Mouse (Mus musculus) brain, embryonic 14.5 days (tissue): ENCODE data around the gene Tcf7l2. TPM values are rescaled to one million over a fixed set of nuclear protein-coding genes. Genes with fewer than 3 reads are reported as not detected.

Experiments used
- DNase-seq: peaks from one replicate; pipeline ENCODE4 v3.0.0-alpha.2; 2011; ENCODE audit warnings: low read depth
- CTCF ChIP-seq: fragments of 200-500 bp; IDR thresholded peaks from 2 replicates; pipeline ENCODE4 v1.5.1; 2012; ENCODE audit warnings: inconsistent platforms, mild to moderate bottlenecking, moderate library complexity, borderline replicate concordance; ENCODE audit not compliant: insufficient read depth, insufficient read length; ENCODE audit errors: extremely low read depth
- POLR2A ChIP-seq: fragments of 200-500 bp; IDR thresholded peaks from 2 replicates; pipeline ENCODE4 v1.6.1; 2012; ENCODE audit warnings: mild to moderate bottlenecking, inconsistent platforms, borderline replicate concordance; ENCODE audit not compliant: poor library complexity, insufficient read depth, insufficient read length, severe bottlenecking; ENCODE audit errors: extremely low read depth
- polyA plus RNA-seq: library from polyadenylated mRNA; depleted of rRNA; stranded (reverse); fragments of >200 nt; gene quantifications from 2 replicates; pipeline ENCODE4 v1.2.3, GENCODE M21; 2012

Tcf7l2 gene
- polyA plus RNA-seq, 1 experiment = 296 TPM

DNA sequence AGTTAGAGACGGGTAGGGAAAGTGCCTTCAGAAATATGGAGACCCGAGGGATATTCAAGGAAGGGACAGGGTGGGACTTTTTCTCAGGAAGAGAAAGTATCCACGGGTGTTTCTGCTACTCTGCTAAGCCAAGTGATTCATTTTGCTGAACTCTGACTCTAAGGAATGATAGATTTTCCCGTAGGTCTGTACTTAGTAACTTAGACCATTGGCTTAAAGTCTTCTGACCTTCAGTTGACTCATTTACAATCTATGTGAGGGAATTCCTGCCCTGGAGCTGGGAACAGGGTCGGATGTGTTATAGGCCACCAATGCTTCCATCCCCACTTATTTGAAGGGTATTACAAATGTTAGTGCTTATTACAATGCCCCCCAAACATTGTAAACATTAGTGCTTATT, 29.9 kb upstream of the Tcf7l2 start:
- DNase-seq = no peak
- TF ChIP-seq CTCF = no peak
- TF ChIP-seq POLR2A = no peak

DNA sequence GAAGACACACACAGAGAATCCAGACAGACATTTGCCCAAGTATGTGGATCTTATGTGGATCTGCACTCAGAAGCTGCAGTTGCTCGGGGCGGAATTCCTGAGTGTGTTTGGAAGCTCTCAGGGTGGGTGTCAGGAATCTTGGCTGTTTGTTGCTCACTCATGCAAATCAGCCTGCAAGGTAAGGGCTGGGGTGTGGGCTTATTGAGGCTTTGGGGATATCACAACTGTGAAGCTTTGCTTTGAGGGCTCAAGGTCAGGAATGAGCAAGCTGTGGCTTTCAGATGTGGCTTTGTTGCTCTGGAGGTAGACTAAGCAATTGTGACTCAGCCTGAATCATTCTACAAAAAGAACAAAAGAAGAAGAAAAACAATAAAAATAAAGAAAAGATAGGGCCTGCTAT, 28.9 kb upstream of the Tcf7l2 start:
- TF ChIP-seq CTCF = no peak
- TF ChIP-seq POLR2A = no peak
- DNase-seq = no peak

DNA sequence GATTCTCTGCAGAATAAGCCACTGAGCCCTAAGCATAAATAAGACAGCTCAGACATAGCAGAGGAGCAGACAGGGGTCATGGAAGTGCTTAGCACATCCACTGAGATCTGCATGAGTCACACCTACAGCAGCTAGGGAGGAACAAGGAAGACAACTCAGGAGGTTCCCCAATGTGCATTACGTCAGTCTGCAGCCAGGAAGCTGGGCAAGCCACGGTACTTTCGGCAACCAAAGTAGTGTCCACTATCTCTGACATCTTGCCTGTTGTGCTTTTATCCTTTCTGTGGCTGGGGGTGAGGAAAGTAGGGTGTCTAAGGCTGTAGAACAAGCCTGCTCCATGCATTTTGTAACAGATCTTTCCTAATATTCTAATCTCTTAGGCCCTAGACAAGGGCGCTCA, 27.6 kb upstream of the Tcf7l2 start:
- no peak for DNase-seq

DNA sequence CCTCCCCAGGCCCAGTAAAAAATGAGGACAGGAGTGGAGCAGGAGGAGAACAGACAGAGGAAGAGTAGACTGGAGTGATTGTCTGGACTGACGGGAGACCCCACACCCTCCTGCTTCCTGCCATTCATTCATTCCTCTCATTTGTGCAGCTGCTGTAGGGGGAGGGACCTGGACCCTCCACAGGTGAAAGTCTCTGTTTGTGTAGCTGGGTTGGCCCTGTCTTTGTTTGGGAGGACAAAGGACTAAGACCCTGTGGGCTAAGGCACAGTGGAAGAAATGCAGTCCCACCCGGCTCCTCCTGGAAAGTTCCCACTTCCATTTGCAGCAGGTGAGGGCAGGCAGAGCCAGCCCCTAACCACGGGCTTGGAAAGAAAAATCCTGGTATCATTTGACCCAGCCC, 27.0 kb upstream of the Tcf7l2 start:
- TF ChIP-seq CTCF (no peak), POLR2A (no peak)
- DNase-seq = no peak

More for the DNA sequence above, 27.6 kb upstream of the Tcf7l2 start:
- no peak for TF ChIP-seq CTCF
- TF ChIP-seq POLR2A = no peak

DNA sequence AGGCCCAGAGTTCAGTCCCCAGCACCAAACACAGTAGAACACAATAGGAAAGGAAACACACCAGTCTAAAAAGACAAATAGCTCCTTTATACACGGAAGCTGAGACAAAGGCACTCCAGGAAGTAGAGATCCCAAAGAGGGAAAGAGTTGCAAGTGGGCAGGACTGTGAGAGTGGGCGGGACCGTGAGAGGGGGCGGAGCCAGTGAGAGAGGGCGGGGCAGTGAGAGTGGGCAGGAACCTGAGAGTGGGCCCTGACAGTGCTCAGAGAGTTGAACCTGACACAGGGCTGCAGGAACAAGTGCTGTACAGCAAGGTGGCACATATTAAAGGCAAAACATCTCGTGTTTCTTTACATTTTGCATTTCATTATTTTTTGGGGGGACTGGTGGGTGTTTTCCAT, 22.5 kb upstream of the Tcf7l2 start:
- DNase-seq = no peak
- TF ChIP-seq POLR2A (no peak), CTCF (no peak)

DNA sequence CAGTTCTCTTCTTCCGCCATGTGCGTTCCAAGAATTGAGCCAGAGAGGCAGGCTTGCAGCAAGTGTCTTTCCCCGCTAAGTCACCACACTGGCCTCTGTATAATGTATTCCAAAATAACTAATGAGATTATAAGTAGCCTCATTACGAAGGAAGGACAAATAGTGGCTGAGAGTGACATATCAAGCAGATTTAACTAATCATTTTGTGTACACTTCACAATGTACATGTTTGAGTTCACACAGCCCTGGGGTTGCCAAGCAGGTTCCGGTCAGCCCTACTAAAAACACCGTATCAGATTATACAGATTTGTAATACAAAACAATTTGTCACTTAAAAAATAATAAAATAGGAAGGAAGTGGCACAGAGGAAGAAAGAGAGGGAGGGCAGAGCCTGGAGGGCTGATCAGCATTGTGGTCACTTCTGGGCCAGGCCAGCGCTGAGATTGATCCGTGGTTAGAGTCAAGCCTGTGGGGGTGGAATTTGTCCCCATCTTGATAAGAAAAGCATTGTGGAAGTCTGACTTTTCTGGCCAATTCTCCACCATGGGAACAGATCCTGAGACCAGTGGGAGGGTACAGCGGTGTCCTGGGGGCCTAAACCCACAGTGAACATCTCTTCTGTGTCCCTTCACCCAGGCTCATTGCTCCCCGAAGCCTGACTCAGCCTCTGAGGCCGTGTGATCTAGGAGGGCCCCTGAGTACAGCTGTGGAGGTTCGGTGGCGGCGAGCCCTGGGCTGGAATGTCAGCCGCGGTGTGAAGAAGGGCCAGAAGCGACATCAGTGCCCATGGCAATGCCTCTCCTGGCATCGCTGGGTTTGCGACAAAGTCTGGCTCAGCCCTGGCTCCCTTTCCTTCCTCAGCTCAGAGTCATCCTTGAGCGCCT, 21.9 kb upstream of the Tcf7l2 start:
- no peak for DNase-seq
- TF ChIP-seq CTCF = no peak
- TF ChIP-seq POLR2A = no peak

DNA sequence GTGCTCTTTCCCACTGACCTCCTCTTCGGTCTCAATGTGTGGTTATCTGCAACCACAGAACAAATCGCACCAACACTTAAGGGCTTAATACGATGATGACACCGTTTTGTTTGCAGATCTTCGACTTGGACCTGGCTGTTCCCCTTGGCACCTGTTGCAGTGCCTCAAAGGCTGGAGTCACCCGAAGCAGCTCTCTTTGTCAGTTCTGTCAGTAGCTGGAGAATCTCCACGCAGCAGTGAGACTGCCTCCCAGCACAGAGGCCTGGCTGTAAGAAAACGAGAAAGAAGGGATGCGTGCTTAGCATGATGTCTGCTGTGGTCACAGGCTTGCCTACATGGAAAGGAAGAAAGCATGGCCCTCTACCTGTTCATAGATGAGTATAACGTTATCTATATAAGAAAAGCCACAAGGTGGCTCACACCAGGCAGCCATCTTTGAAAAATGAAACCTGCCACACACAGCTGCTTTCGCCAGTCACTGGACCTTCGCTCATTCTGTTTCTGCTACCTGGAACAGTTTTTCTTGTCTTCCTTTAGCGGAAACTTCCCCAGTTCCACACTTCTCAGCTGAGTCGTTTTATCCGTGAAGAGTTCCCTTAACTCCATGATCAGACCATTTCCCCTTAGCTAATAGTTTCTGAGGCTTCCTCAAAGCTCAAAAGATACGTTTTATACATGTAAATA, 21.1 kb upstream of the Tcf7l2 start:
- TF ChIP-seq POLR2A (no peak), CTCF (no peak)
- no peak for DNase-seq

DNA sequence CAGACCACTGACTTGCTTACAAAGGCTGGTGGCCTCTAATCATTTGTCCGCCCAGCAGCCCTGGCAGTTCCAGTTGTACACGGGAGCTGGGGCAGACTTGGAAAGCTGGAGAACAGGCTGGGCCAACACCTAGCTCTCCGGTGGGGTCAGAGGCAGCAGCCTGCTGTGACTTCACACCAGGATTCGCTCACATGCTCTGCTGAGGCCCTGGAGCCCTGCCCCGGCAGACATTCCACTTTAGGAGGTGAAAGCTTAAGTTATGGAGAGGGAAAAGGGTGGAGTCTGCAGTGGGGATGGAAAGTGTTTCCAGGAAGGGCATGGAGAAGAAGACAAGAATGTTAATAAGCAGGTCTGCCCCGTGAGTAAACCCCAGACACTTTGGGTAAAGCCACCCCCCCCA, 19.2 kb upstream of the Tcf7l2 start:
- TF ChIP-seq CTCF (no peak), POLR2A (no peak)
- no peak for DNase-seq

DNA sequence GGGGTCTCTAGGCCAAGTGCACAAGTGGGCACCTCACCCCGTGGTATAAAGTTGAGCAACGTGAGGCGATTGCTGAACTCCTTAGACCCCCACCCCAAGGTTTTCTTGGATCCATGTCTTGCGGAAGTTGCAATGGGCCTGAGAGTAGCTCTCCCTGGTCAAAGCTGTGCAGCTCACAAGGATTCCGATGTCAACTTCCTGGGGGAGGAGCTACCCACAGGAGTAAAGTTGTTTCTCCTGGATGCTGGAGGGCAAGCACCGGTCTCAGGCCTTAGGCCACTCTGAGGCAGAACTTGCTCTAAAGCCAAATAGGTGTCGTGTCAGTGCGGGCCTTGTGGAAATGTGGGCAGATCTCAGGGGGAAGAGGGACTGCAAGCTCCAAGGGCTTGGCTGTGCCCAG, 12.2 kb upstream of the Tcf7l2 start:
- DNase-seq = no peak
- TF ChIP-seq CTCF (no peak), POLR2A (no peak)

DNA sequence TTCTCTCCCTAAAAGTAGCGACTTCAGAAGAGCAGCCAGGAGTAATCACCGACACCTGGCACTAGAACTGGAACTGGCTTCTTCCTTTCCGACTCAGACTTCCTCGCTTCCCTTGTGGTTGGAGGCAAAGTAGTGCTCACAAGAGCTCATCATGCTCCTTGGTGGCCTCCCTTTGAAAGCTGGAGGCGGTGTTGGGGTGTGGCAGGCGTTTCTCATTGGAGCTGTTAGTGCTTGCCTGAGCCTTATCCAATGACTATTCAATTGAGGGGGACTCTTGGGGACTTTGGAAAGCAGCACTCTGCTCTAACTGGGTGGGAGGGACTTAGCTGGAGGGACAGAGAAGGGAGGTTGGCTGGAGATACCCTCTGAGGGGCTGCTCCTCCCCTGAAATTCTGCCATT, 9.1 kb upstream of the Tcf7l2 start:
- no peak for DNase-seq
- TF ChIP-seq POLR2A (no peak), CTCF (no peak)

DNA sequence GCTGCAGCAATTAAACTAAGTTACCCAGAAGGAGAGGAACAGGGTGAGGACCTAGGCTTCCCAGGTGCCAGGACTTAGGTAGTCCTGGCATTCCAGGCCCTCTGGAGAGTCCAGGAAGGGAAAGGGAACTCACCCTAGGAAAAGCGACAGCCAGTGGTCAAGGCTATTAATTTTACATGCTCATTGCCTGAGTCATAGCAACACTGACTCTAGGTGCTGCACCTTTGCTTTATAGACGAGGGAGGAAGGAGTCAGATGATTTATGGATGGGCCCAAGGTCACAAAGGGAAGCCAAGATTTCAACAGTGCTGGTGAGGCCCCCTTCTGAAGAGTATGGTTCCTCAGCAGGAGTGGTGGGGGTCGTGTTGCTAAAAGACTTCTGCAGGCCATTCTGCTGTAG, 8.6 kb upstream of the Tcf7l2 start:
- no peak for DNase-seq
- TF ChIP-seq CTCF (no peak), POLR2A (no peak)

DNA sequence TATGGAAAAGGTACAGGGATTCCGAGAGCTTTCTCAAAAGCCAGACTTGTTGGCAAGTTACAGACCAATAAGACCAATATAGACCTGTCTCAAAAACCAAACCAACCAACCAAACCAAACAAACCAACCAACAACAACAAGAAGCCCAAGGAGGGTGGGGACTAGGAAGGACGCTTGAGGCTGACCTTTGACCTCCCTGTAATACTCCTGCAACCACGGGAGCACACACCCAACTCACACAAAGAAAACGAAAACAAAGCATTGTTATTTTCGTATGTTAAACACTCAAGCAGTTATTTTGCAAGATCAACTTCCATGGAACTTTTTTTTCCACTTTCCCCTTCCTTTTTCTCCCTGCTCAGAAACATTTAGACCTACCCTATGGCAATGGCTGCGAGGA, 5.6 kb upstream of the Tcf7l2 start:
- DNase-seq = no peak

DNA sequence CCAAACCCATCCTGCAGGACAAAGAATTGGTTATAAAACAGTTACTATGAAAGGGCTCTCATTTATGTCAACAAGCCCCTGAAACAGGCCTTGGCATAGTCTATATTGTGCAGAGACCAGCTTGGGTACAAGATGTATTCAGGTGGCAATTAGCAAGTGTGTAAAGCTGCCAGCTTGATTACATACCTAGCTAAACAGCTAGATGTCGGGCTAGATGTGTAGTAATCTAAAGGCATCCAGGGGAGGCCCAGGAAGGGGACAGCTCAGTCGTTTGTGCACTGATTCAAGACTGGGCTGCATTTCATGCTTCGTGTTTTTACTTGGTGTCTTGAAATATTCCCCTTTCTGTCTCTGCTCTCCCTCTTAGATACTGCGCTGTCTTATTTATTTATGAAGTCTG, 1.9 kb upstream of the Tcf7l2 start:
- DNase-seq = peak; percentile 75

More for the DNA sequence above, 5.6 kb upstream of the Tcf7l2 start:
- TF ChIP-seq POLR2A = no peak
- no peak for TF ChIP-seq CTCF

More for the DNA sequence above, 1.9 kb upstream of the Tcf7l2 start:
- no peak for TF ChIP-seq CTCF
